Comparison of ENCODE assay signal across 8 mouse cellular contexts in genomic region chr17:21449669-21450068, GRCm38 (mm10). TPM values are rescaled to one million over a fixed set of nuclear protein-coding genes. Genes with fewer than 3 reads are reported as not detected.
DNase-seq lines count a peak whose midpoint lies in the region; ATAC-seq and TF ChIP-seq lines count a peak whose summit lies in the region.

No protein-coding gene starts in this region.

- H3K4me1 ChIP-seq in forebrain, embryonic 11.5 days (replicated peaks; ENCODE audit: control insufficient read depth, insufficient read depth, low read length) = no peaks in the 10 kb centered on the region
- peaks cover 4% of the 10 kb centered on the region; the same call in 1 of the 2 replicates for H3K4me1 ChIP-seq in liver, postnatal 0 days (ENCODE audit: insufficient read depth)
- peaks cover 7% of the 10 kb centered on the region for H3K4me1 ChIP-seq in neural tube, embryonic 15.5 days

- peak; percentile 85 for TF ChIP-seq CTCF in liver, postnatal 0 days (IDR thresholded peaks at IDR 0.05; ENCODE audit: low read depth)

- H3K36me3 ChIP-seq in forebrain, embryonic 11.5 days (ENCODE audit: control insufficient read depth, insufficient read depth, low read length) = no peaks in the 10 kb centered on the region
- 0 out of 2 replicates have a peak, but pooled peaks cover 3% of the 10 kb centered on the region for H3K36me3 ChIP-seq in liver, postnatal 0 days (replicated peaks; ENCODE audit: insufficient read depth, low read length)
- peaks cover 3% of the 10 kb centered on the region; the same call in 1 of the 2 replicates for H3K36me3 ChIP-seq in neural tube, embryonic 15.5 days

- no peaks in the 10 kb centered on the region for H3K9me3 ChIP-seq in forebrain, embryonic 11.5 days (ENCODE audit: control insufficient read depth, low read length)
- no peaks in the 10 kb centered on the region for H3K9me3 ChIP-seq in liver, postnatal 0 days (ENCODE audit: low read length)
- H3K9me3 ChIP-seq in neural tube, embryonic 15.5 days (replicated peaks) = no peaks in the 10 kb centered on the region

- no peaks in the 10 kb centered on the region for H3K27me3 ChIP-seq in forebrain, embryonic 11.5 days (ENCODE audit: control insufficient read depth, insufficient read depth, low read length)
- no peaks in the 10 kb centered on the region for H3K27me3 ChIP-seq in liver, postnatal 0 days (ENCODE audit: insufficient read depth, low read length)
- peaks cover 8% of the 10 kb centered on the region for H3K27me3 ChIP-seq in neural tube, embryonic 15.5 days (replicated peaks)

- peak overlapping the region; percentile 59 for H3K4me3 ChIP-seq in forebrain, embryonic 11.5 days (ENCODE audit: low read depth, low read length)
- peak overlapping the region; percentile 65 for H3K4me3 ChIP-seq in liver, postnatal 0 days (ENCODE audit: low read depth, low read length)
- H3K4me3 ChIP-seq in neural tube, embryonic 15.5 days (replicated peaks) = peak overlapping the region; percentile 68

- DNase-seq in ES-CJ7 (ENCODE audit: low read depth, low spot score) = peak; percentile 82
- peak; percentile 78 for DNase-seq in c-Kit-positive CD71-negative TER-119-negative erythroid progenitor cells, embryonic 14.5 days (ENCODE audit: low read depth)
- peak; percentile 74 for DNase-seq in forebrain, embryonic 11.5 days (ENCODE audit: low spot score)
- DNase-seq in heart, postnatal 10 days = peak; percentile 83 to 87
- DNase-seq in large intestine, adult 2 months (ENCODE audit: low read depth, low spot score) = peak; percentile 55
- DNase-seq in liver, postnatal 0 days = peak; percentile 68
- peak; percentile 34 to 73 for DNase-seq in thymus, adult 18-20 months

- peak overlapping the region; percentile 57 for H3K27ac ChIP-seq in forebrain, embryonic 11.5 days (ENCODE audit: low read depth, low read length)
- H3K27ac ChIP-seq in liver, postnatal 0 days (ENCODE audit: low read depth) = peak overlapping the region; percentile 85
- peak overlapping the region; percentile 85 for H3K27ac ChIP-seq in neural tube, embryonic 15.5 days (replicated peaks)

- 0% methylated on average over 3 of the region's 3 CpGs for WGBS in forebrain, embryonic 11.5 days
- under 1% methylated on average over 3 of the region's 3 CpGs for WGBS in large intestine, adult 2 months
- WGBS in liver, postnatal 0 days (ENCODE audit: insufficient replicate concordance) = 1% methylated on average over 3 of the region's 3 CpGs
- WGBS in neural tube, embryonic 15.5 days = under 1% methylated on average over 3 of the region's 3 CpGs

- intact Hi-C loops in heart, postnatal 10 days (cut with DNase I) = loop anchor here (2.0 to 10.0 kb wide), 4 partner anchors 27 to 505 kb away; partner anchors contain the start of genes Ppp2r1a, Zfp53 and Zfp54

- ATAC-seq in forebrain, embryonic 11.5 days (replicated peaks; ENCODE audit: low FRiP score) = peak; percentile 82
- ATAC-seq in liver, postnatal 0 days = peak; percentile 78
- peak; percentile 89 for ATAC-seq in neural tube, embryonic 15.5 days (ENCODE audit: low FRiP score)

- H3K9ac ChIP-seq in forebrain, embryonic 11.5 days (ENCODE audit: low read length) = peak overlapping the region; percentile 54
- peak overlapping the region; percentile 68 for H3K9ac ChIP-seq in liver, postnatal 0 days (replicated peaks)
- H3K9ac ChIP-seq in neural tube, embryonic 15.5 days (replicated peaks) = peak overlapping the region; percentile 48

- peak overlapping the region; percentile 55 for H3K4me2 ChIP-seq in forebrain, embryonic 11.5 days (ENCODE audit: low read depth, low read length, severe bottlenecking)
- H3K4me2 ChIP-seq in liver, postnatal 0 days (ENCODE audit: low read depth, low read length) = peak overlapping the region; percentile 82
- peak overlapping the region; percentile 71 for H3K4me2 ChIP-seq in neural tube, embryonic 15.5 days

- TF ChIP-seq EP300 in liver, postnatal 0 days (IDR thresholded peaks at IDR 0.05; ENCODE audit: low read depth) = no peak

RNA-seq across cellular contexts. Expression of gene Zfp51, which starts 0.5 kb away (rescaled TPM):
- 13.7 and 14.6 TPM in 2 replicates for polyA plus RNA-seq in forebrain, embryonic 11.5 days (2014; fragmentation: Nextera tagmentation; extraction: Ambion mirVana)
- 1 to 10 TPM; 6.3 to 6.8 TPM for total RNA-seq in heart, postnatal 10 days (2021)
- polyA plus RNA-seq in large intestine, adult 2 months (2012; rRNA removed) = 0.83 and 1.3 TPM in 2 replicates
- 3.1 and 4.7 TPM in 2 replicates for polyA plus RNA-seq in liver, postnatal 0 days (2015; fragmentation: Nextera tagmentation; extraction: Ambion mirVana)
- polyA plus RNA-seq in neural tube, embryonic 15.5 days (2015; fragmentation: Nextera tagmentation; extraction: Ambion mirVana) = 11.1 and 13.7 TPM in 2 replicates

RNA-seq across cellular contexts. Expression of gene Zfp54, which starts 26.6 kb away (rescaled TPM):
- 1.8 and 2.4 TPM in 2 replicates for polyA plus RNA-seq in forebrain, embryonic 11.5 days (2014; fragmentation: Nextera tagmentation; extraction: Ambion mirVana)
- 1 to 10 TPM; 1.2 to 1.3 TPM for total RNA-seq in heart, postnatal 10 days (2021)
- 1.4 and 1.8 TPM in 2 replicates for polyA plus RNA-seq in large intestine, adult 2 months (2012; rRNA removed)
- 1.7 and 1.9 TPM in 2 replicates for polyA plus RNA-seq in liver, postnatal 0 days (2015; fragmentation: Nextera tagmentation; extraction: Ambion mirVana)
- 4.6 and 6.8 TPM in 2 replicates for polyA plus RNA-seq in neural tube, embryonic 15.5 days (2015; fragmentation: Nextera tagmentation; extraction: Ambion mirVana)

RNA-seq across cellular contexts. Expression of gene Zfp53, which starts 39.1 kb away (rescaled TPM):
- polyA plus RNA-seq in forebrain, embryonic 11.5 days (2014; fragmentation: Nextera tagmentation; extraction: Ambion mirVana) = 9.6 TPM in 2 replicates
- 1 to 10 TPM; 2.5 to 2.9 TPM for total RNA-seq in heart, postnatal 10 days (2021)
- polyA plus RNA-seq in large intestine, adult 2 months (2012; rRNA removed) = 1.9 and 3.8 TPM in 2 replicates
- 2.7 and 3.5 TPM in 2 replicates for polyA plus RNA-seq in liver, postnatal 0 days (2015; fragmentation: Nextera tagmentation; extraction: Ambion mirVana)
- 9.7 and 11.7 TPM in 2 replicates for polyA plus RNA-seq in neural tube, embryonic 15.5 days (2015; fragmentation: Nextera tagmentation; extraction: Ambion mirVana)

Comparison
In these comparisons a context has a peak if more than half of its experiments do, and no peak if none do; other contexts are left out.
1. Peak in every context shown above with its lines: DNase-seq, ATAC-seq, H3K4me3 ChIP-seq and H3K27ac ChIP-seq.